Mouse (Mus musculus): ENCODE data around the gene Efhd2. TPM values are rescaled to one million over a fixed set of nuclear protein-coding genes. Genes with fewer than 3 reads are reported as not detected.

The Efhd2 gene
- 111 and 121 TPM in 2 replicates for polyA plus RNA-seq (2015; fragmentation: Nextera tagmentation; extraction: Ambion mirVana)

DNA sequence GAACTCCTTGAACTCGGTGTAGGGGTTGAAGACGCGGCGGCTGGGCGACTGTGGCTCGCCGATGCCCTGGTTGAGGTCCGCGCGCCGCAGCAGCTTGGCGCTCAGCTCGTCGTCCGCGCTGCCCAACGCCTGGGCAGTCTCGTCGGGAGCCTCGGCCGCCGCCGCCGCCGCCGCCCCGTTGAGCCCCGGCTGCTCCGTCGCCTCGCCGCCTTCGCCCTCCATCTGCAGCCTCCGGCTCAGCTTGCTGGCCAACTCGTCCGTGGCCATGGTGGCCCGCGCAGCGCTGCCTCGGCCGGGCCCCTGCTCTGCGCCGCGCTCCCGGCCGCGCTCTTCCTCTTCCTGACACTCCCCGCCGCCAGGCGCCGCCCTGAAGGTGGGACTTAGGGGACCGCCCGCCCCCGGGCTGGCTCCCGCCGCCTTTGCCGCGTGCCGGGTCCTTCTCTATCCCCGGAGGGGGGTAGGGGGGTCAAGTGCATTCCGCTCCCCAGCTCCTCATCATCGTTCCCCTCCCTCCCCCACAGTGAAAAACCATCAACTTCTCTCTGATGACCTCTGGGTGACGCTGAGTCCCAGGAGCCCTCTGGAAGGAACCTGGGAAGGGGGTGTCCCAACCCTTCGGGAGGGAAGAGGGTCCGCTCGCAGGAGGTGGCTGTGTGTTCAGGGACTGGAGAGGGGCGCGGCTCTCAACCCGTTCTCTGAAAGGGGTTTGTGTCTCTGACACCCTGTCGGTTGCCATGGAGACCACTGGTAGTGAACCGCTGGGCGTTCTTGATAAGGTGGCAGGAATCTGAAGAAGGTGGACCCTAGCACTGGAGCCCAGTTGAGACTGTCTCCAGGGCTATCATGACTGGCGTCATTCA, at the start of gene Efhd2:
TSS of gene Efhd2 (minus strand) at position 320 of the 860 bp plus-strand sequence.
- under 1% methylated on average over 37 of the region's 73 CpGs for whole genome bisulfite sequencing
- H3K27me3 ChIP-seq (ENCODE audit: control insufficient read depth, insufficient read depth, low read length): no peaks in the 10 kb centered on the region
- peak within 1 kb of the TSS; percentile 90 for H3K9ac ChIP-seq (ENCODE audit: low read length)
- peak within 1 kb of the TSS; percentile 88 for H3K4me3 ChIP-seq (ENCODE audit: low read depth, low read length)
- H3K36me3 ChIP-seq (ENCODE audit: control insufficient read depth, insufficient read depth, low read length): no peaks in the 10 kb centered on the region
- peak within 1 kb of the TSS; percentile 83 for H3K27ac ChIP-seq (replicated peaks)
- DNase-seq (ENCODE audit: low spot score) (peak; percentile 86), ATAC-seq (ENCODE audit: low FRiP score, low TSS enrichment) (peak; percentile 80)
- TF ChIP-seq CTCF (IDR thresholded peaks at IDR 0.05; ENCODE audit: low read depth): peak; percentile 51
- no peak for TF ChIP-seq EP300 (optimal IDR thresholded peaks at IDR 0.05)
- H3K4me2 ChIP-seq (replicated peaks; ENCODE audit: low read depth): peak within 1 kb of the TSS; percentile 95
- no peaks in the 10 kb centered on the region for H3K9me3 ChIP-seq (ENCODE audit: control insufficient read depth, low read length)
- H3K4me1 ChIP-seq (replicated peaks; ENCODE audit: control insufficient read depth, insufficient read depth): peaks cover 9% of the 10 kb centered on the region

DNA sequence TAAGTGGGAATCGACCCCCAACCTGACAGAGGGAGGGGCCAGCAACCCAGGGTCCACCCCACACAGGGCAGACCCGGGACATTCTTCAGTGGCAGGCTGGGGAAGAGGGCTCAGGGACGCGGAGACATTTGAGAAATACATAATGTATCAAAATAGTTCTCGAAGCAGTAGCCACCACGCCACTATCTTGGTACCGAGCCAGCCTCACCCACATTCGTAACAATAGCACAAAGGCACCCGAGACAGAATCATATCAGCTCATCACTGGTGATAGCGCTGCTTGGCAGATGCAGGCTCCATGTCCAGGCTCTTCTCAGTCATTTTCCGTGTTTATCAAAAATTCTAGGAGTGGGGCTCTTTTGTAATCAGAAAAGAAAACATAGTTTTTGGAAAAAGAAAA, 49.2 kb upstream of the Efhd2 start:
- H3K4me1 ChIP-seq (replicated peaks; ENCODE audit: control insufficient read depth, insufficient read depth): no peaks in the 10 kb centered on the region; the same call in 1 of the 2 replicates
- no peaks in the 10 kb centered on the region for H3K27me3 ChIP-seq (ENCODE audit: control insufficient read depth, insufficient read depth, low read length)
- no peak overlapping the region for H3K9ac ChIP-seq (ENCODE audit: low read length)
- no peak overlapping the region for H3K27ac ChIP-seq (replicated peaks)
- no peaks in the 10 kb centered on the region for H3K36me3 ChIP-seq (ENCODE audit: control insufficient read depth, insufficient read depth, low read length)
- no peak overlapping the region for H3K4me3 ChIP-seq (ENCODE audit: low read depth, low read length)
- H3K4me2 ChIP-seq (replicated peaks; ENCODE audit: low read depth): no peak overlapping the region
- ATAC-seq (ENCODE audit: low FRiP score, low TSS enrichment): no peak
- no peak for TF ChIP-seq EP300 (optimal IDR thresholded peaks at IDR 0.05)
- TF ChIP-seq CTCF (IDR thresholded peaks at IDR 0.05; ENCODE audit: low read depth): no peak
- no peaks in the 10 kb centered on the region for H3K9me3 ChIP-seq (ENCODE audit: control insufficient read depth, low read length)
- WGBS: 63% methylated on average over 11 of the region's 11 CpGs
- no peak for DNase-seq (ENCODE audit: low spot score)

DNA sequence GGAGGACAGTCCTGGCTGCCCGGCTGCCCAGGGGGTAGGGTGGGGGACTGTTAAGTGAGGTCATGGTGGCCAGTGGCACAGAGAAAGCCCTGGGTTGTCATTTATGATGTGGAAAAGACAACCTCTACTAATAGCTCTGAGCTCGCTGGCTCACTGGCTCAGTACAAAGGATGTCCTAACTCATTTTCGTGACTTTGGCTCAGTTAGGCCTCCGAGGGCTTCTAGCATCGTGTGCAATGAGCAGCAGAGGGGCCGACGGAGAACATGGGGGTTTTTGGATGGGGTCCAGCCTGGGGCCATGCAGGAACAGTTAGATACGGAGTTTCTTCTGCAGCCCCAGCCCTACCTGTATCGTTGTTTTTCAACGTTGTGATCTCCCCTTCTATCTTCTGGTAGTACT, 45.7 kb upstream of the Efhd2 start:
- ATAC-seq (ENCODE audit: low FRiP score, low TSS enrichment) (no peak), DNase-seq (ENCODE audit: low spot score) (no peak)
- H3K4me2 ChIP-seq (replicated peaks; ENCODE audit: low read depth): no peak overlapping the region
- no peaks in the 10 kb centered on the region for H3K36me3 ChIP-seq (ENCODE audit: control insufficient read depth, insufficient read depth, low read length)
- no peaks in the 10 kb centered on the region for H3K4me1 ChIP-seq (replicated peaks; ENCODE audit: control insufficient read depth, insufficient read depth)
- no peaks in the 10 kb centered on the region for H3K9me3 ChIP-seq (ENCODE audit: control insufficient read depth, low read length)
- H3K27ac ChIP-seq (replicated peaks): no peak overlapping the region
- H3K27me3 ChIP-seq (ENCODE audit: control insufficient read depth, insufficient read depth, low read length): no peaks in the 10 kb centered on the region
- whole genome bisulfite sequencing: 87% methylated on average over 10 of the region's 10 CpGs
- H3K4me3 ChIP-seq (ENCODE audit: low read depth, low read length): no peak overlapping the region
- no peak for TF ChIP-seq CTCF (IDR thresholded peaks at IDR 0.05; ENCODE audit: low read depth)
- TF ChIP-seq EP300 (optimal IDR thresholded peaks at IDR 0.05): no peak
- no peak overlapping the region for H3K9ac ChIP-seq (ENCODE audit: low read length)

DNA sequence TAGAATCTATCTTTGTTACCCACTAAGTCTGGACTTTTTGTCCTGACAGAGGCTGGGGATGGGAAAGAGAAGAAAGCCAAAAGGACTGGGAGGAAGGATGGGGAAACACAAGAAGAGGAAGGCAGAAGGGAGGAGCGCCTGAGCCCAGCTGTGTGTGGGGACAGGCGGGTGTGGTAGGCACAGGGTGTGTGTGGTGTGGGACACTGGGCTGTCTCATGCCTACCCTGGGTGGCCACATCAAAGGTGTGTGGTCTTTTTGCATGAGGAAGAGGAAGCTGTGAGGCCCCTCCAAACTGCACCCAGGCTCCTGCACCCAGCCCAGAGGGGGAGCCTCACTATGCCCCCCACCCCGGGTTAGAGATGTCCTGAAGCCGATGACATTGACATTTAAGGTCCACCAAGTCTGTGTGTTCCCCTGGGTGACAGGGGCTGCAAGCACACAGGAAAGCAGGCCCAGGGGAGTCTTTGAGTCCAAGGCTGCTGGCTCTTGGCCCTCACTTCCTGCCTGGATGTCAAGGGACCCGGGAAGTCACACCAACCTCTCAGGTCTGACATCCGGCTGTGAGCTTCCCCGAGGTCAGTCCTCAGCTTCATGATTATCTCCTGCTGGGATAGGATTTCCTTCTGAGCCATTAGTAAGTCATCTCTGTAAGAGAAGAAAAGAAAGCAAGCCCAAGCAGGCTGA, 43.2 kb upstream of the Efhd2 start:
- 63% methylated on average over 7 of the region's 7 CpGs for WGBS
- no peak for ATAC-seq (ENCODE audit: low FRiP score, low TSS enrichment)
- H3K27me3 ChIP-seq (ENCODE audit: control insufficient read depth, insufficient read depth, low read length): no peaks in the 10 kb centered on the region

DNA sequence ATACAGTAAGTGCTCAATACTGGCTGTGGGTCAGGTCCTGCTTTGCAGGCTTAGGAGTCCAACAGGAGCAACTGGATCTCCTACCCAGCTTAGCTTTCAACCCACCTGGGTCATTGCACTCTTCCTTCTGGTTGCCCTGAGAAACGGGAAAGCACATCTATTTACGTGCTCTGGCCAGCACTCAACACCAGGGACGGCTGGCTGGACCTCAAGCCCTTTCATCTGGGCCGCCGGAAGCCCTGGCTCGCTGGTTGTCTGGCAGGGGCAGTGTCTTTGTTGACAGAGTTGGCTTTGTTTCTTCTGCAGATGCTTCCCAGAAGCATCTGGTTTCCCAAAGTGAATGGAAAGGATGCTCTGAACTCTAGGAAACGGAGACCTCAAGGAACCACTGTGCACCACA, 39.3 kb upstream of the Efhd2 start:
- DNase-seq (ENCODE audit: low spot score) (no peak), ATAC-seq (ENCODE audit: low FRiP score, low TSS enrichment) (peak; percentile 31; the same call in 1 of the 2 replicates)
- WGBS: 25% methylated on average over 7 of the region's 7 CpGs
- no peaks in the 10 kb centered on the region for H3K27me3 ChIP-seq (ENCODE audit: control insufficient read depth, insufficient read depth, low read length)
- H3K4me3 ChIP-seq (ENCODE audit: low read depth, low read length): no peak overlapping the region
- TF ChIP-seq CTCF (IDR thresholded peaks at IDR 0.05; ENCODE audit: low read depth) (no peak), EP300 (optimal IDR thresholded peaks at IDR 0.05) (no peak)
- no peaks in the 10 kb centered on the region for H3K36me3 ChIP-seq (ENCODE audit: control insufficient read depth, insufficient read depth, low read length)
- 0 out of 2 replicates have a peak, but pooled peaks cover 2% of the 10 kb centered on the region for H3K4me1 ChIP-seq (replicated peaks; ENCODE audit: control insufficient read depth, insufficient read depth)
- H3K9ac ChIP-seq (ENCODE audit: low read length): no peak overlapping the region
- H3K9me3 ChIP-seq (ENCODE audit: control insufficient read depth, low read length): no peaks in the 10 kb centered on the region
- no peak overlapping the region for H3K4me2 ChIP-seq (replicated peaks; ENCODE audit: low read depth)
- H3K27ac ChIP-seq (replicated peaks): peak overlapping the region; percentile 36; the same call in 1 of the 2 replicates

More for the DNA sequence above, 43.2 kb upstream of the Efhd2 start:
- H3K4me1 ChIP-seq (replicated peaks; ENCODE audit: control insufficient read depth, insufficient read depth): 0 out of 2 replicates have a peak, but pooled peaks cover 2% of the 10 kb centered on the region
- TF ChIP-seq CTCF (IDR thresholded peaks at IDR 0.05; ENCODE audit: low read depth): no peak
- no peak for TF ChIP-seq EP300 (optimal IDR thresholded peaks at IDR 0.05)
- H3K9me3 ChIP-seq (ENCODE audit: control insufficient read depth, low read length): no peaks in the 10 kb centered on the region
- no peak overlapping the region for H3K4me2 ChIP-seq (replicated peaks; ENCODE audit: low read depth)
- no peak for DNase-seq (ENCODE audit: low spot score)
- no peaks in the 10 kb centered on the region for H3K36me3 ChIP-seq (ENCODE audit: control insufficient read depth, insufficient read depth, low read length)
- H3K27ac ChIP-seq (replicated peaks): no peak overlapping the region
- peak overlapping the region; percentile 18; the same call in 1 of the 2 replicates for H3K9ac ChIP-seq (ENCODE audit: low read length)
- H3K4me3 ChIP-seq (ENCODE audit: low read depth, low read length): no peak overlapping the region
